In genomic region chr4:136145991-136146711, GRCm38 (mm10) we compare ENCODE assay signal across 8 mouse cellular contexts. TPM values are rescaled to one million over a fixed set of nuclear protein-coding genes. Genes with fewer than 3 reads are reported as not detected.
A peak's percentile ranks its signal among the peaks of the same experiment; 100 is the strongest.
DNase-seq lines count a peak whose midpoint lies in the region; ATAC-seq and TF ChIP-seq lines count a peak whose summit lies in the region.

No protein-coding gene starts in this region.

- H3K4me1 ChIP-seq in hindbrain, embryonic 12.5 days, result peaks cover 77% of the 10 kb centered on the region
- H3K4me1 ChIP-seq in liver, embryonic 16.5 days (ENCODE audit: control insufficient read depth, low read depth, low read length), result peaks cover 24% of the 10 kb centered on the region

- peak overlapping the region; percentile 65 for H3K4me2 ChIP-seq in hindbrain, embryonic 12.5 days (replicated peaks)
- peak overlapping the region; percentile 14 for H3K4me2 ChIP-seq in liver, embryonic 16.5 days (ENCODE audit: low read depth, low read length)

- peak overlapping the region; percentile 65 for H3K4me3 ChIP-seq in hindbrain, embryonic 12.5 days
- no peak overlapping the region for H3K4me3 ChIP-seq in liver, embryonic 16.5 days (ENCODE audit: low read depth, low read length)

- H3K9me3 ChIP-seq in hindbrain, embryonic 12.5 days (replicated peaks), result no peaks in the 10 kb centered on the region
- H3K9me3 ChIP-seq in liver, embryonic 16.5 days (replicated peaks; ENCODE audit: control insufficient read depth, low read length), result no peaks in the 10 kb centered on the region

- TF ChIP-seq CTCF in Patski (IDR thresholded peaks at IDR 0.05), result no peak

- POLR2A ChIA-PET in Patski (lab: Charles Lee), result interaction anchor here (1.1 to 1.3 kb wide), 3 partner anchors 8 to 93 kb away, joined by 3 to 5 read pairs (median 3); partner anchors contain the start of gene Rpl11

- DNase-seq in 3134 (ENCODE audit: extremely low read depth, insufficient read length, low spot score), result peak; percentile 52
- no peak for DNase-seq in Patski (ENCODE audit: low read depth, low spot score)
- DNase-seq in frontal cortex, postnatal 36 days (ENCODE audit: low spot score in 2 of 2), result no peak
- DNase-seq in cerebellum, adult 11-12 months, result no peak
- DNase-seq in thymus, postnatal 10 days (ENCODE audit: low spot score in 2 of 2), result no peak
- DNase-seq in gastrocnemius, postnatal 25 days, result no peak

- H3K27ac ChIP-seq in hindbrain, embryonic 12.5 days, result peak overlapping the region; percentile 92
- H3K27ac ChIP-seq in liver, embryonic 16.5 days (ENCODE audit: low read length), result peak overlapping the region; percentile 27

- no peaks in the 10 kb centered on the region for H3K36me3 ChIP-seq in hindbrain, embryonic 12.5 days
- no peaks in the 10 kb centered on the region for H3K36me3 ChIP-seq in liver, embryonic 16.5 days (ENCODE audit: control insufficient read depth, insufficient read depth)

- H3K27me3 ChIP-seq in Patski, result no peaks in the 10 kb centered on the region
- H3K27me3 ChIP-seq in hindbrain, embryonic 12.5 days, result peaks cover 8% of the 10 kb centered on the region
- H3K27me3 ChIP-seq in liver, embryonic 16.5 days (ENCODE audit: control insufficient read depth, insufficient read depth, low read depth, low read length), result peaks cover 92% of the 10 kb centered on the region

- peak overlapping the region; percentile 80 for H3K9ac ChIP-seq in hindbrain, embryonic 12.5 days
- no peak overlapping the region for H3K9ac ChIP-seq in liver, embryonic 16.5 days (ENCODE audit: low read depth, low read length)

- WGBS in hindbrain, embryonic 12.5 days, result 15% methylated on average over 7 of the region's 7 CpGs
- 36% methylated on average over 7 of the region's 7 CpGs for WGBS in liver, embryonic 16.5 days (ENCODE audit: insufficient replicate concordance)

- in situ Hi-C loops in Patski (cut with MboI; ENCODE audit: low pct_unique_long_range_greater_than_20kb), result no loop called here

- CTCF ChIA-PET in Patski (lab: Charles Lee), result no interaction called here

- ATAC-seq in Patski, result peak; percentile 19
- ATAC-seq in hindbrain, embryonic 12.5 days (ENCODE audit: low FRiP score), result no peak
- ATAC-seq in liver, embryonic 16.5 days (ENCODE audit: low read depth), result no peak

RNA-seq across cellular contexts. Expression of gene Id3, which starts 2.9 kb away (rescaled TPM):
- polyA plus RNA-seq in Patski (2021), result 175 TPM
- polyA plus RNA-seq in hindbrain, embryonic 12.5 days (2016; fragmentation: Nextera tagmentation; extraction: Ambion mirVana), result 372 and 426 TPM in 2 replicates
- polyA plus RNA-seq in liver, embryonic 16.5 days (2015; fragmentation: Nextera tagmentation; extraction: Ambion mirVana), result 37.5 and 40.6 TPM in 2 replicates
- 10 to 100 TPM; 13.5 to 21.2 TPM for total RNA-seq in gastrocnemius, postnatal 25 days (2021)

RNA-seq across cellular contexts. Expression of gene E2f2, which starts 26.0 kb away (rescaled TPM):
- polyA plus RNA-seq in Patski (2021), result 1.1 TPM
- 7.0 and 7.9 TPM in 2 replicates for polyA plus RNA-seq in hindbrain, embryonic 12.5 days (2016; fragmentation: Nextera tagmentation; extraction: Ambion mirVana)
- 83.5 and 93.6 TPM in 2 replicates for polyA plus RNA-seq in liver, embryonic 16.5 days (2015; fragmentation: Nextera tagmentation; extraction: Ambion mirVana)
- total RNA-seq in gastrocnemius, postnatal 25 days (2021), result 1 to 10 TPM; 1.8 to 3.5 TPM
